Mouse (Mus musculus): ENCODE results near the gene Slc9b1. TPM values are rescaled to one million over a fixed set of nuclear protein-coding genes. Genes with fewer than 3 reads are reported as not detected.

The Slc9b1 gene
- polyA plus RNA-seq, 1 experiment from 2014 or later, result not detected

DNA sequence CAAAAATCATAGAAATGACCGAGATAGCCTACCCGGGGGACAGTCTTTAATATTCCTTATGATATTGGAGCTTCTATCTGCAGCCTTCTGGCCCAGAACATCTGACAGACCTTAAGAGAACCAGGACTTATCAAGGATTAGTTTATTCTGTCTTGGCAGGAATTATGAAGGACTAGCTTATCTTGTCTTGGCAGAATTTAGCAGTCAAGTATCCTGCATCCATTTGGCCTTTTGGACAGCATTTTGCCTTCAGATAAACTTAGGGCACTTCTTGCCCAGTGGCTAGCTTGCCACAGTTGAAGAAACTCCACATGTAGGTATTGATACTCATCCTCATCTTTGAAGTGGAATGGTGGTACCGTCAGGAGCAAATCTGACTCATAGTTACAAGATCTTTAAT, 4.0 kb downstream of the Slc9b1 start:
- H3K4me1 ChIP-seq (ENCODE audit: control insufficient read depth, insufficient read depth, low read length), result no peaks in the 10 kb centered on the region
- no peak overlapping the region for H3K27ac ChIP-seq (ENCODE audit: low read depth, low read length)
- no peak overlapping the region for H3K4me2 ChIP-seq (ENCODE audit: low read depth, low read length)
- WGBS, result 94% methylated on average over 3 of the region's 3 CpGs
- no peaks in the 10 kb centered on the region for H3K9me3 ChIP-seq (ENCODE audit: control insufficient read depth, low read length)
- no peak overlapping the region for H3K9ac ChIP-seq (replicated peaks; ENCODE audit: low read depth, low read length)
- no peaks in the 10 kb centered on the region for H3K27me3 ChIP-seq (ENCODE audit: control insufficient read depth, insufficient read depth, low read length)
- no peak for ATAC-seq (ENCODE audit: low read depth)
- no peaks in the 10 kb centered on the region for H3K36me3 ChIP-seq (ENCODE audit: control insufficient read depth, insufficient read depth, low read length)
- no peak overlapping the region for H3K4me3 ChIP-seq (ENCODE audit: low read depth, low read length)

DNA sequence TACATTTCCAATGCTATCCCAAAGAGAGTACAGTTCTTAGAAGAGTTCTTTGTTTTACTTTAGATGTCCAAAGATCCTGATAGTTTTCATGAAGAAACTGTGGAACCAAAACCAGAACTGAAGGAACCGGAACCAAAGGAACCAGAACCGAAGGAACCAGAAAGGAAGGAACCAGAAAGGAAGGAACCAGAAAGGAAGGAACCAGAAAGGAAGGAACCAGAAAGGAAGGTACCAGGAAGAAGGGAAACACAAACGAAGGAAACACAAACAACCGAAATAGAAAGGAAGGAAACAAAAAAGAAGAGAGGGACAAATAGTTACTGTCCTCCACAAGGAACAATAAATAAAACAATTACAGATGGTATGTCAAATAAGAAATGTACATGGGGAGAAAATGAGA, 9.6 kb downstream of the Slc9b1 start:
- no peaks in the 10 kb centered on the region for H3K4me1 ChIP-seq (ENCODE audit: control insufficient read depth, insufficient read depth, low read length)
- H3K9me3 ChIP-seq (ENCODE audit: control insufficient read depth, low read length), result no peaks in the 10 kb centered on the region
- no peaks in the 10 kb centered on the region for H3K36me3 ChIP-seq (ENCODE audit: control insufficient read depth, insufficient read depth, low read length)
- H3K27me3 ChIP-seq (ENCODE audit: control insufficient read depth, insufficient read depth, low read length), result no peaks in the 10 kb centered on the region
- no peak overlapping the region for H3K4me3 ChIP-seq (ENCODE audit: low read depth, low read length)
- no peak for ATAC-seq (ENCODE audit: low read depth)
- no peak overlapping the region for H3K27ac ChIP-seq (ENCODE audit: low read depth, low read length)
- H3K9ac ChIP-seq (replicated peaks; ENCODE audit: low read depth, low read length), result no peak overlapping the region
- 90% methylated on average over 4 of the region's 4 CpGs for WGBS
- H3K4me2 ChIP-seq (ENCODE audit: low read depth, low read length), result no peak overlapping the region

DNA sequence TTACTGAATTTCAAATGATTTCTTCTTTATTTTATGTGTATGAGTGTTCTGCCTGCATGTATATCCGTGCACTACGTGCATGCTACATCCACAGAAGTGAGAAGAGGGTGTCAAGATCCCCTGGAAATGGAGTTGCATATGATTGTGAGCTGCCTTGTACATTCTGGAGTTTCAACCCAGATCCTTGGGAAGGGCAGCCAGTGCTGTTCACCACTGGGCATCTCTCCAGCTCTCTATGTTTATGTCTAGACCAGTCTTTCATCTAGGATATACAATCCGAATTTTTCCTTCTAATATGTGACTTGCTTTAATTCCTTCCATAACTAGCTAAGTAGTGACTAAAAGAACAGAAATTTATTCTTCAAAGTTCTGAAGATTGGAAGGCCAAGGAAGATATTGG, 28.0 kb downstream of the Slc9b1 start:
- ATAC-seq (ENCODE audit: low read depth), result no peak
- Histone ChIP-seq H3K4me2 (ENCODE audit: low read depth, low read length) (no peak overlapping the region), H3K4me3 (ENCODE audit: low read depth, low read length) (no peak overlapping the region), H3K27me3 (ENCODE audit: control insufficient read depth, insufficient read depth, low read length) (no peaks in the 10 kb centered on the region), H3K4me1 (ENCODE audit: control insufficient read depth, insufficient read depth, low read length) (no peaks in the 10 kb centered on the region), H3K36me3 (ENCODE audit: control insufficient read depth, insufficient read depth, low read length) (no peaks in the 10 kb centered on the region), H3K27ac (ENCODE audit: low read depth, low read length) (no peak overlapping the region), H3K9ac (replicated peaks; ENCODE audit: low read depth, low read length) (no peak overlapping the region), H3K9me3 (ENCODE audit: control insufficient read depth, low read length) (no peaks in the 10 kb centered on the region)
- WGBS, result 81% methylated on average over 3 of the region's 3 CpGs

DNA sequence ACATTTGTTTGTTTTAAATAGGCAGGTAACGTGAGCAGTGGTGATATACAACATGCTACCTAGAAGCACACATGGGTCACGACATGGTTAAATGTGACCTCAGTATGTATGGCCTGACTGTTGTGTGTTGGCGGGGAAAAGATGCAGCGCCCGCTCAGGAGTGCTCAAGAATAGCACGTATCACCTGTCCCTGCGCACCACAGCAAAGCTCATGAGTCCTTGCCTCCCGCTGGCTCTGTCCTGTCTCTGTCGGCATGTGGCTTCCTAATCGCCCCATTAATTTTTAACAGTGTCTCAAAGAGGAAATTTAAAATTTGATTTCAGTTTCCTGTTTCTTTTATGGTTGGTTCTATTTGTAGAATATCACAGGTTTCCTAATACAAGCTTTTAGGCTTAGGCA, 29.6 kb downstream of the Slc9b1 start:
- no peak for ATAC-seq (ENCODE audit: low read depth)
- Histone ChIP-seq H3K9me3 (ENCODE audit: control insufficient read depth, low read length) (no peaks in the 10 kb centered on the region), H3K4me2 (ENCODE audit: low read depth, low read length) (no peak overlapping the region), H3K27me3 (ENCODE audit: control insufficient read depth, insufficient read depth, low read length) (no peaks in the 10 kb centered on the region), H3K36me3 (ENCODE audit: control insufficient read depth, insufficient read depth, low read length) (no peaks in the 10 kb centered on the region), H3K27ac (ENCODE audit: low read depth, low read length) (no peak overlapping the region), H3K9ac (replicated peaks; ENCODE audit: low read depth, low read length) (no peak overlapping the region), H3K4me3 (ENCODE audit: low read depth, low read length) (no peak overlapping the region), H3K4me1 (ENCODE audit: control insufficient read depth, insufficient read depth, low read length) (no peaks in the 10 kb centered on the region)
- WGBS, result 81% methylated on average over 10 of the region's 10 CpGs

DNA sequence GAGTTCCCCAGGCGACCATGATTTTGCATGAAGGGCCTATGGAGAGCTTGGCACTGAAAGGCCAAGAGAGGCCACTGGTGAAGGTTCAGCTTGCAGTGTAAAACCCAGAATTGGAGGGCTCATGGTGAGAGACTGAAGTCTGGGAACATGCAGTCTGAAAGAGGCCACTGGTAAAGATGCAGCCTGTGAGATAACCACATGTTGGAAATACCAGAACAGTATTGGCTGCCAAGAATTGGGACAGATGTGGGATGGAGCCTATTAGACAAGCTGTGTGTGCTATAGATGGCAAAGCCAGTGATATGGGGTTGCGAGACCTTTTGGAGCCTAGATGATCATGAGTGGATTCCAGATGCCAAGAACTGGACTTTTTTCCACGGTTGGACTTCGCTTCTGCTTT, 32.0 kb downstream of the Slc9b1 start:
- 92% methylated on average over 4 of the region's 4 CpGs for WGBS
- H3K9me3 ChIP-seq (ENCODE audit: control insufficient read depth, low read length), result no peaks in the 10 kb centered on the region

DNA sequence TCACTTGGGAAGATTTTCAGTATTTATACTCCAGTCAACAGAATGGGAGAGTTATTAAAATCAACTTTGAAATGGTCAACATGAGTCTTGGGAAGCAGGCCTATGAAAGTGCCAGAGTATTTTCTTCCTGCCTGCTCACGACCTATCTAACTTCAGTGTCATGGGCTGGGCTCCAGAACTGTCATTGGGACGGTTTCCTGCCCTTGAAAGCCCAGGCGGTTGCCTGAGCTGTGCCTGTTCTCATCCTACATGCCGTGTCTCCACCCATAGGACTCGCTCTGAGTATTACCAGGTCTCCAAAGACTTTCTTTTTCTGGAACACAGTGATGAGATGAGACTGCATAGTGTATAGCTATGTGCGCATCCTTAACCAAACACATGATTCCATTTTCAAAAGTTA, 45.4 kb downstream of the Slc9b1 start:
- Histone ChIP-seq H3K9me3 (ENCODE audit: control insufficient read depth, low read length) (no peaks in the 10 kb centered on the region), H3K27ac (ENCODE audit: low read depth, low read length) (no peak overlapping the region), H3K36me3 (ENCODE audit: control insufficient read depth, insufficient read depth, low read length) (no peaks in the 10 kb centered on the region), H3K9ac (replicated peaks; ENCODE audit: low read depth, low read length) (no peak overlapping the region), H3K4me3 (ENCODE audit: low read depth, low read length) (no peak overlapping the region), H3K27me3 (ENCODE audit: control insufficient read depth, insufficient read depth, low read length) (no peaks in the 10 kb centered on the region), H3K4me1 (ENCODE audit: control insufficient read depth, insufficient read depth, low read length) (no peaks in the 10 kb centered on the region), H3K4me2 (ENCODE audit: low read depth, low read length) (no peak overlapping the region)
- WGBS, result 84% methylated on average over 6 of the region's 6 CpGs
- no peak for ATAC-seq (ENCODE audit: low read depth)

More for the DNA sequence above, 32.0 kb downstream of the Slc9b1 start:
- Histone ChIP-seq H3K9ac (replicated peaks; ENCODE audit: low read depth, low read length) (no peak overlapping the region), H3K4me2 (ENCODE audit: low read depth, low read length) (no peak overlapping the region), H3K36me3 (ENCODE audit: control insufficient read depth, insufficient read depth, low read length) (no peaks in the 10 kb centered on the region), H3K4me1 (ENCODE audit: control insufficient read depth, insufficient read depth, low read length) (no peaks in the 10 kb centered on the region), H3K4me3 (ENCODE audit: low read depth, low read length) (no peak overlapping the region), H3K27ac (ENCODE audit: low read depth, low read length) (no peak overlapping the region), H3K27me3 (ENCODE audit: control insufficient read depth, insufficient read depth, low read length) (no peaks in the 10 kb centered on the region)
- no peak for ATAC-seq (ENCODE audit: low read depth)

DNA sequence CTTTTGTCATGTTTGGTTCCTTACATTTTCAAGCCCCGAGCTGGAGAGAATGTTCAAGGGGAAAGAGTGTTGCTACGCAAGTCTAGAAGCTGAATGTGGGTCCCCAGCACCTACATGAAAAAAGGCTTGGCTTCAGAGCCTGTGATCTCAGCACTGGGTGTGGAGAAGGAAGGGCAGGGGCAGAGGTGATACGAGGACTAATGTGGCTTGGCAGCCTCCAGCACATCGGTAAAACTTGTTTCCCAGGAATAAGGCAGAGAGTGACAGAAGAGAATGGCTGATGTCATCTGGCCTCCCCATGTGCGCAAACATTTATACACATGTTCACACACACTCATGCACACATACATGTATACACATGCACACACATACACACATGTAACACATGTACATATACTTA, 47.3 kb downstream of the Slc9b1 start:
- no peak overlapping the region for H3K4me2 ChIP-seq (ENCODE audit: low read depth, low read length)
- H3K4me3 ChIP-seq (ENCODE audit: low read depth, low read length), result no peak overlapping the region
- no peaks in the 10 kb centered on the region for H3K27me3 ChIP-seq (ENCODE audit: control insufficient read depth, insufficient read depth, low read length)
- no peak overlapping the region for H3K27ac ChIP-seq (ENCODE audit: low read depth, low read length)
- no peak for ATAC-seq (ENCODE audit: low read depth)
- H3K9ac ChIP-seq (replicated peaks; ENCODE audit: low read depth, low read length), result no peak overlapping the region
- no peaks in the 10 kb centered on the region for H3K9me3 ChIP-seq (ENCODE audit: control insufficient read depth, low read length)
- H3K36me3 ChIP-seq (ENCODE audit: control insufficient read depth, insufficient read depth, low read length), result no peaks in the 10 kb centered on the region
- no peaks in the 10 kb centered on the region for H3K4me1 ChIP-seq (ENCODE audit: control insufficient read depth, insufficient read depth, low read length)
- 88% methylated on average over 5 of the region's 5 CpGs for WGBS

DNA sequence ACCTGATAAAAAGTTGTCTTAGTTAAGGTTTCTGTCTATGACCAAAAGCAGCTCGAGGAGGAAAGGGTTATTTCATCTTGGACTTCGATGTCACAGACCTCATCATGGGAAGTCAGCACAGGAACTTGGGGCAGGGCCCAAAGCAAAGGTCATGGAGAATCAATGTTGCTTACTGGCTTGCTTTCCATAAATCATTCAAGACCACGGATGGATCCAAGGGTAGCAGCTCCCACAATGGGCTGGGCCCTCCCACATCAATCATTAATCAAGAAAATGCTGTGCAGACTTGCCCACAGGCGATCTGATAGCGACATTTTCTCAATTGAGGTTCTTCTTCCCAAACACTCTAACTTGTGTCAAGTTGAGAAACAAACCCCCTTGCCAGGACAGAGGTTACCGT, 48.3 kb downstream of the Slc9b1 start:
- H3K9me3 ChIP-seq (ENCODE audit: control insufficient read depth, low read length), result no peaks in the 10 kb centered on the region
- WGBS, result 51% methylated on average over 6 of the region's 6 CpGs
- H3K4me1 ChIP-seq (ENCODE audit: control insufficient read depth, insufficient read depth, low read length), result no peaks in the 10 kb centered on the region
- no peak overlapping the region for H3K4me2 ChIP-seq (ENCODE audit: low read depth, low read length)
- no peaks in the 10 kb centered on the region for H3K36me3 ChIP-seq (ENCODE audit: control insufficient read depth, insufficient read depth, low read length)
- no peak overlapping the region for H3K27ac ChIP-seq (ENCODE audit: low read depth, low read length)
- H3K4me3 ChIP-seq (ENCODE audit: low read depth, low read length), result no peak overlapping the region
- H3K27me3 ChIP-seq (ENCODE audit: control insufficient read depth, insufficient read depth, low read length), result no peaks in the 10 kb centered on the region
- no peak for ATAC-seq (ENCODE audit: low read depth)
- no peak overlapping the region for H3K9ac ChIP-seq (replicated peaks; ENCODE audit: low read depth, low read length)

DNA sequence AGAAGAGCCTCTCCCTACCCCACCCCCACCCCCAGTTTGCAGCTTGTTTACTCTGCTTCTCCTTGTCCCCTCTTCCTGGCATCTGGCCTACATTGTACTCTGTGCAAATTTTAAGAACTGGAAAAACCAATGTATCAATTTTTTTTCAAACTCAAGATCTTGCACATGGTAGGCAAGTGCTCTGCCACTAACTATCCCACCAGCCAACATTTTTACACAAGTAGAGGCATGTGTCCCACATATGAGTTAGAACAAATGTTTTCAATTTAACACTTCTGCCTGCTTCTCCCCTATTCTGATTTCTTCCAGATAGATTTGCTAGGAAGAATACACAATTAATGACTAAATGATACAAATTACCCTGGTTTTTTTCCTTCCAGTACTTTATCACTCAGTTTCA, 49.3 kb downstream of the Slc9b1 start:
- no peaks in the 10 kb centered on the region for H3K27me3 ChIP-seq (ENCODE audit: control insufficient read depth, insufficient read depth, low read length)
- no peaks in the 10 kb centered on the region for H3K36me3 ChIP-seq (ENCODE audit: control insufficient read depth, insufficient read depth, low read length)
- H3K9ac ChIP-seq (replicated peaks; ENCODE audit: low read depth, low read length), result no peak overlapping the region
- H3K9me3 ChIP-seq (ENCODE audit: control insufficient read depth, low read length), result no peaks in the 10 kb centered on the region
- no peak overlapping the region for H3K4me3 ChIP-seq (ENCODE audit: low read depth, low read length)
- H3K4me2 ChIP-seq (ENCODE audit: low read depth, low read length), result no peak overlapping the region
- no peak overlapping the region for H3K27ac ChIP-seq (ENCODE audit: low read depth, low read length)
- H3K4me1 ChIP-seq (ENCODE audit: control insufficient read depth, insufficient read depth, low read length), result no peaks in the 10 kb centered on the region
- ATAC-seq (ENCODE audit: low read depth), result no peak

DNA sequence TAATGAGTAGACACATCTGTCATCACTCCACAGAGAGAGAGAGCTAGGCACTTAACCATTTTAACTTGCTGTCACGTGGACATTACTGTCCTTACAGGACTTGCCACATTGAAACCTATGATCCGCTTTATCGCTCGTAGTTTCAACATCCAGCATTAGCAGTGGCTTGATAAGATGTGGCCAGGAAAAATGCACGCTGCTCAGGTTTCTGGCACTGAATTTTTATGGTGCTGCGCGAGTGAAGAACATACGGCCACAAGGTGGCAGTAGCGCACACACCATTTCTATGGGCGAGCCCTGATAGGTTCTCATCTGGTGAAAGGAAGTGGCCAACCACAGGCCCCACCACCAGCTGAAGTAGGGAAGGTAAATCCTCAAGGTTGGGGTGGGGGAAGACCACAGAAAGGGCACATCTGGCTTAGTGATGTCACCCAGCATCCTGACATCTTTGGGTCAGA, 54.4 kb downstream of the Slc9b1 start:
- no peaks in the 10 kb centered on the region for H3K9me3 ChIP-seq (ENCODE audit: control insufficient read depth, low read length)
- H3K9ac ChIP-seq (replicated peaks; ENCODE audit: low read depth, low read length), result no peak overlapping the region
- H3K4me3 ChIP-seq (ENCODE audit: low read depth, low read length), result no peak overlapping the region
- 15% methylated on average over 10 of the region's 10 CpGs for WGBS
- H3K27ac ChIP-seq (ENCODE audit: low read depth, low read length), result no peak overlapping the region
- no peaks in the 10 kb centered on the region for H3K27me3 ChIP-seq (ENCODE audit: control insufficient read depth, insufficient read depth, low read length)
- peak; percentile 83 for ATAC-seq (ENCODE audit: low read depth)
- no peaks in the 10 kb centered on the region for H3K4me1 ChIP-seq (ENCODE audit: control insufficient read depth, insufficient read depth, low read length)
- no peak overlapping the region for H3K4me2 ChIP-seq (ENCODE audit: low read depth, low read length)
- peaks cover 8% of the 10 kb centered on the region; the same call in 1 of the 2 replicates for H3K36me3 ChIP-seq (ENCODE audit: control insufficient read depth, insufficient read depth, low read length)
